Mouse (Mus musculus) liver, embryonic 14.5 days (tissue): ENCODE results near the gene March1. TPM values are rescaled to one million over a fixed set of nuclear protein-coding genes. Genes with fewer than 3 reads are reported as not detected.
A peak's percentile ranks its signal among the peaks of the same experiment; 100 is the strongest.

Experiments used
- ATAC-seq: fragments of 200-750 bp; cut with Nextera tagmentation; 2 replicates; pipeline ENCODE4 v1.8.0; 2017; ENCODE audit warnings: moderate number of reproducible peaks, mild to moderate bottlenecking, moderate library complexity; ENCODE audit not compliant: insufficient read depth
- DNase-seq, 3 experiments: peaks; one replicate each; pipeline ENCODE4 v3.0.0-alpha.2; 2012 to 2013; ENCODE audit warnings: low read depth in 3 of 3, low spot score in 3 of 3
- H3K27ac ChIP-seq: fragments of 300-500 bp; sonication (generic); 2 replicates; pipeline ENCODE4 v1.5.1; 2014; ENCODE audit warnings: moderate library complexity, mild to moderate bottlenecking, control low read depth, inconsistent platforms
- H3K27me3 ChIP-seq: fragments of 300-500 bp; sonication (generic); 2 replicates; pipeline ENCODE4 v1.6.1; 2014; ENCODE audit warnings: mild to moderate bottlenecking, low read length, moderate library complexity; ENCODE audit not compliant: control insufficient read depth, insufficient read depth
- H3K36me3 ChIP-seq: fragments of 300-500 bp; sonication (generic); replicated peaks from 2 replicates; pipeline ENCODE4 v1.6.1; 2014; ENCODE audit warnings: low read depth; ENCODE audit not compliant: control insufficient read depth, insufficient read depth
- H3K4me1 ChIP-seq, 2 experiments: fragments of 200-500 bp in 1 of 2; fragments of 300-500 bp in 1 of 2; sonication (generic) in 1 of 2; replicated peaks; 2 replicates each; pipeline ENCODE4 v1.6.1; 2012 to 2014; ENCODE audit warnings: antibody characterized with exemption in 1 of 2, inconsistent platforms in 1 of 2, low read length in 1 of 2; ENCODE audit not compliant: control insufficient read depth in 2 of 2, insufficient read depth in 2 of 2
- H3K4me2 ChIP-seq: fragments of 300-500 bp; sonication (generic); 2 replicates; pipeline ENCODE4 v1.6.1; 2014; ENCODE audit warnings: low read depth, mild to moderate bottlenecking, control low read depth, moderate library complexity
- H3K4me3 ChIP-seq, 2 experiments: fragments of 200-500 bp in 1 of 2; fragments of 300-500 bp in 1 of 2; sonication (generic) in 1 of 2; 2 replicates each; pipeline ENCODE4 v1.5.1; 2012 to 2014; ENCODE audit warnings: low read depth in 2 of 2, low read length in 2 of 2, mild to moderate bottlenecking in 2 of 2, control low read depth in 1 of 2, inconsistent platforms in 1 of 2, moderate library complexity in 1 of 2; ENCODE audit not compliant: insufficient read depth in 1 of 2
- H3K9ac ChIP-seq: fragments of 300-500 bp; sonication (generic); replicated peaks from 2 replicates; pipeline ENCODE4 v1.6.1; 2014; ENCODE audit warnings: mild to moderate bottlenecking, control low read depth, moderate library complexity
- H3K9me3 ChIP-seq: fragments of 300-500 bp; sonication (generic); 2 replicates; pipeline ENCODE4 v1.6.1; 2016; ENCODE audit warnings: low read length, mixed read lengths; ENCODE audit not compliant: control insufficient read depth
- CTCF ChIP-seq: IDR thresholded peaks from 2 replicates; pipeline ENCODE4 v1.5.1; 2016; ENCODE audit warnings: antibody characterized with exemption, low read depth, control low read depth
- EP300 ChIP-seq: IDR thresholded peaks from 2 replicates; pipeline ENCODE4 v1.6.1; 2016; ENCODE audit warnings: antibody characterized with exemption, low read depth
- WGBS: fragments of 180-500 bp; shearing (Covaris S2); extraction: QIAGEN DNeasy Blood & Tissue Kit; methylation state at CpG from one replicate; pipeline ENCODE4 v1.1.7; 2014; ENCODE audit not compliant: insufficient replicate concordance; 5-methylcytosine and 5-hydroxymethylcytosine counted together
- polyA plus RNA-seq, 2 experiments: library from polyadenylated mRNA; depleted of rRNA in 1 of 2; stranded (reverse) in 1 of 2; unstranded in 1 of 2; fragments of >200 nt; fragmentation: Nextera tagmentation in 1 of 2; extraction: Ambion mirVana in 1 of 2; gene quantifications; 2 replicates each; pipeline versions ENCODE4 v1.2.1 to v1.2.3; 2012 to 2014

The March1 gene
- polyA plus RNA-seq, 2 experiments: 0.60 to 0.94 TPM

GRCm38 (mm10) chr8:65922294-65923019 lies 304.8 kb downstream of the March1 start:
- Histone ChIP-seq H3K27ac (no peak overlapping the region), H3K4me2 (no peak overlapping the region), H3K4me1 (no peaks in the 10 kb centered on the region), H3K9me3 (no peaks in the 10 kb centered on the region), H3K27me3 (no peaks in the 10 kb centered on the region), H3K4me3 (no peak overlapping the region), H3K36me3 (no peaks in the 10 kb centered on the region), H3K9ac (no peak overlapping the region)
- 66% methylated on average over 3 of the region's 3 CpGs for WGBS
- DNase-seq: no peak
- TF ChIP-seq EP300 (no peak), CTCF (no peak)
- ATAC-seq: no peak

GRCm38 (mm10) chr8:65956948-65957347 lies 339.2 kb downstream of the March1 start:
- ATAC-seq: peak; percentile 39; the same call in 1 of the 2 replicates

GRCm38 (mm10) chr8:65957492-65957891 lies 339.8 kb downstream of the March1 start:
- H3K9me3 ChIP-seq: no peaks in the 10 kb centered on the region
- no peak overlapping the region for H3K4me3 ChIP-seq
- DNase-seq (no peak), ATAC-seq (no peak)
- H3K27me3 ChIP-seq: no peaks in the 10 kb centered on the region
- H3K27ac ChIP-seq: no peak overlapping the region
- TF ChIP-seq EP300 (no peak), CTCF (no peak)
- H3K9ac ChIP-seq: no peak overlapping the region
- no peak overlapping the region for H3K4me2 ChIP-seq
- H3K36me3 ChIP-seq: no peaks in the 10 kb centered on the region
- H3K4me1 ChIP-seq: no peaks in the 10 kb centered on the region

More at GRCm38 (mm10) chr8:65956948-65957347, 339.2 kb downstream of the March1 start:
- 16% methylated on average over 5 of the region's 5 CpGs for WGBS
- Histone ChIP-seq H3K4me1 (no peaks in the 10 kb centered on the region), H3K27ac (no peak overlapping the region), H3K4me3 (no peak overlapping the region), H3K27me3 (no peaks in the 10 kb centered on the region), H3K36me3 (no peaks in the 10 kb centered on the region), H3K4me2 (no peak overlapping the region), H3K9me3 (no peaks in the 10 kb centered on the region), H3K9ac (no peak overlapping the region)
- TF ChIP-seq CTCF (no peak), EP300 (peak; percentile 30; the same call in 1 of the 2 replicates)
- peak in 1 of 3 experiments; percentile 2 for DNase-seq

- no peak for TF ChIP-seq EP300
- 11% methylated on average over 10 of the region's 10 CpGs for WGBS
- no peak overlapping the region for H3K9ac ChIP-seq
Measured at GRCm38 (mm10) chr8:65966502-65967222, 349.0 kb downstream of the March1 start.

GRCm38 (mm10) chr8:65967223-65967778 lies 349.6 kb downstream of the March1 start:
- TF ChIP-seq EP300: no peak
- TF ChIP-seq CTCF: no peak
- DNase-seq (no peak), ATAC-seq (no peak)
- Histone ChIP-seq H3K9ac (no peak overlapping the region), H3K27me3 (no peaks in the 10 kb centered on the region), H3K4me1 (no peaks in the 10 kb centered on the region), H3K4me3 (no peak overlapping the region), H3K4me2 (no peak overlapping the region), H3K27ac (no peak overlapping the region), H3K36me3 (no peaks in the 10 kb centered on the region), H3K9me3 (no peaks in the 10 kb centered on the region)
- 58% methylated on average over 8 of the region's 8 CpGs for WGBS

More at GRCm38 (mm10) chr8:65966502-65967222, 349.0 kb downstream of the March1 start:
- DNase-seq (no peak), ATAC-seq (no peak)
- H3K4me1 ChIP-seq: no peaks in the 10 kb centered on the region
- H3K4me2 ChIP-seq: no peak overlapping the region
- H3K9me3 ChIP-seq: no peaks in the 10 kb centered on the region
- H3K36me3 ChIP-seq: no peaks in the 10 kb centered on the region
- H3K27ac ChIP-seq: no peak overlapping the region
- no peaks in the 10 kb centered on the region for H3K27me3 ChIP-seq
- no peak overlapping the region for H3K4me3 ChIP-seq
